Mouse (Mus musculus): ENCODE data around the gene 1700028K03Rik.

Gene 1700028K03Rik

DNA sequence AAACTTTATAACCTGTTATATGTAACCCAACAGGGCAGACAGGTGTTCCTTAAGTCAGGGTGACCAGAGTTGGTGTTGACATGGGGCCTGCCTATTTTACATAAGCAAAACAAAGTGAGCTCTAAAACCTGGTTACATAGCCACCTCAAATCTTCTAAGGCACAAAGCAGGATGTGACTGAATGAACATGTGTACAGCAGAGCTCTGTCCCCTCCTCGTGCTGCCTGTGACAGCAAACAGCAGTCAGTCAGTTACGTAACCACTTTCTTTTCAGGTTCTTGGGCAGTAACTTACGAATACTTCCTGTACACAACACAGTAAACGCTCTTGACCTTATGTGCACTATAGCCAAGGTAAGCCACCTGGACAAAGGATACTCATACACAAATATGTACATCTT, 11.4 kb downstream of the 1700028K03Rik start:
- DNase-seq (ENCODE audit: low spot score) = no peak

DNA sequence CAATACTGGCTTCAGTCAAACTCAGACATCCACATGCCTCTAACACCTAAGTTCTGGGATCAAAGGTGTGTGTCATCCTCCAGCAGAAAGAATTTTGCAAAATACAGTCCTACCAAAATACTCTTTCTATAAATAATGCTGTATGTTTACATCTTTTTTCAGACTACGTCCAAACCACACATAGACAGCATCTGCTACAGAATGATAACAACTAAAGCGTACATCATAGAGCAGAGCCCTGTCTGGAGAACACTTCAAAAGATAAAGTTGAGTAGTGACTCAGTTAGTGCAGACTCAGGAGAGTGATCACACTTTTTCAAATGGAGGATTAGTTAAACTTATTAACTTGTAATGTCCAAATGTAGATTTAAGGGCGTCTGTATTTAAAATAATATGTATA, 13.4 kb downstream of the 1700028K03Rik start:
- DNase-seq (ENCODE audit: low spot score) = no peak

DNA sequence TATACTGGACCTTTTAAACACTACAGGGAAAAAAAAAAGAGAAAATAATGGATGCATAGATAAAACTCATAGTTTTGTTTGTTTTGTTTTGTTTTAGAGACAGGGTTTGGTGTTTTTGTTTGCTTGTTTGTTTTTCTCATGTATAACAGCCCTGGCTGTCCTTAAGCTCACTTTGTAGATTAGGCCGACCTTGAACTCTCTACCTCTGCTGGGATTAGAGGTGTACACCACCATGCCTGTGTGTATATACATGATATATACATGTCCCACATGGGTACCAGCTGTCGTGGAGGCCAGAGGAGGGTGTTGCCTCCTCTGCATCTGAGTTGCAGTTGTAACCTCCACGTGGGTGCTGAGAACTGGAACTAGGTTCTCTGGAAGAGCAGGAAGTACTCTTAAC, 13.9 kb downstream of the 1700028K03Rik start:
- DNase-seq (ENCODE audit: low spot score) = no peak

DNA sequence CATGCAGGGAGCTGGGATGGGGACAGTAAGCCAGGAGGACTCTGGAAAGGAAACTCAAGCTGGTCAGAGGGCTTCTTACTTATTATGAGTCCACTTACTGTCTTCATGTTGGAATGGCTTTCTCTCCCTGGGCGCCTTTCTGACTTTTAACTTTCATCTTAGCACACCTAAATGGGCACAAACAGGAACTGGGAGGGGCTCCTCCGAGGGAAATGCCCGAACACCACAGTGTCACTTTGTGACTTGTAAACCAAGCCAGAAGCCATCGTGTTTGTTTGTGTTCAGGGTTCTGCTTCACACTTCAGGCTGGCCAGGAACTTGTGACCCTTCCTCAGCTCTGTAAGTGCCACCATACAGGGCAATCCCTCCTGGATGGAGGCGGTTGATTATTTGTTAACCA, 19.8 kb downstream of the 1700028K03Rik start:
- DNase-seq (ENCODE audit: low spot score) = no peak

DNA sequence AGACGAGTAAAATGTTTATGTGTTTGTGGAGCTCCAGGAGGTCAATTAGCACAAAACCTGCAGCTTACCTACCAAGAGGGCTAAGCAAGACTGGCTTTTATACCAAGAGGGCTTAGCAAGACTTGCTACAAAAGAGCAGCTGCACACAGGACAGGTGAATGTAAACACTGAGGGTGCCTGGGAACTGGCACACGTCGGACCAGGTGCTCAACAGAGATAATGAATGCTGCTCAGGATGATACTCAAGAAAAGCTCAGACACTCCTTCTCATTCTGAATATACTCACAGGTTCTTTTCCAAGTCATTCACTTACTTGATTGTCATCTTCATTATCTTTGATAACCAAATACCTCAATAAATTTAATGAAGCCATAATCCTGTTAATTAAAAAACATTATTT, 22.5 kb downstream of the 1700028K03Rik start:
- DNase-seq (ENCODE audit: low spot score) = no peak

DNA sequence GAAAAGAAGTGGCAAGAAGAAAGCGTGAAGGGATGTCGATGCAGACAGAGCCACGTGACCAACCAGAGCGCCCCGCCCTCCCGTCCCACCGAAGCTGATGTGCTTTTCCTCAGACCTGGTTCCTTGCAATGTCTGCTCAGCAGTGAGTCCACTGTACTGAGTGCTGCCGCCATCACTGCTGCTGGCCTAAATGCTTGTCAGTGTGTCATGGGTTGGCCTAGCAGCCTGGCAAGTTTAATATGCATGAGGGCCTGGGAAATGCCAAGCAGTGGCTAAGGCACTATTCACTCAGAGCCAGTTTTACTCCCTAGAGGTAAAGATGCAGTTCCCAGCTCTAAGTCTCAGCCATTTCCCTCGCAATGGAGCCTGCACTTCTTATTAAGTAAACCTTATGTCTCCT, 34.6 kb downstream of the 1700028K03Rik start:
- no peak for DNase-seq (ENCODE audit: low spot score)

DNA sequence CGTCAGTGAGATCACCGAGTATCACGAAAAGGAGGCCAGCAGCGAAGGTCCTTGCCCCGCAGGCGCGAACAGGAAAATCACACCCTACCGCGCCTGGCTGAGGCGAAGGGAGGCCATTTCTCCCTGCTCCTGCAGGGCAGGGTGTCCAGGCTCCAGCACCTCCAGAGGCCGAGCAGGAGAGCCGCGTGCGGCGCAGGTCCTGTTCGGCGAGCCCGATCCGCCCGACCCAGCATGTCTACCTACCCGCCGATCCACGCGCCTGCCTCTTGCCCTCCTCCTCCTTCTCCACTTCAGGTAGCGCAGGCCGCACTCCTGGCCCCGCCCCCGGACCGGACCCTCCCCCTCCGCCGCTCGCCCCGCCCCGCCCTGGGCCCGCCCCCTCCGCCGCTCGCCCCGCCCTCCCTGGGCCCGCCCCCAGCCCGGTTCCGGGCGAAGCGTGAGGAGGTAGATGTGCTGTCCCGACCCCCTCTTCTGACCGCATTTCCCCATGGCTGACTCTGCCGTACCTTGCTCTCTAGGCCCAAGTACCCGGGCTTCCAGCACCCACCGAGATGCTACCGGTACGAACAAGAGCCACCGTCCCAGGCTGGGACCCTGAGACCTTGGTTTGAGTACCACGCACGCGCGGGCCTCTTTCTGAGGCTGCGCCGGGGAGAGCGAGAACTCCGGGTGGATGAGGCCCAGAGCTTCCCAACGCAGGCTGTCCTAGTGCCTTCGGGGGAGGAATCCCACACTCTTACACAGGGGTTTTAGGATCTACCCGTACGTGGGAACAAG, 63.0 kb downstream of the 1700028K03Rik start, which contains the start of the genes Rpap2 and Glmn:
Rpap2 (plus strand) TSS at position 73 of the 777 bp plus-strand sequence.
Glmn (minus strand) TSS at position 588 of the 777 bp plus-strand sequence.
- peak; percentile 80 for DNase-seq (ENCODE audit: low spot score)

DNA sequence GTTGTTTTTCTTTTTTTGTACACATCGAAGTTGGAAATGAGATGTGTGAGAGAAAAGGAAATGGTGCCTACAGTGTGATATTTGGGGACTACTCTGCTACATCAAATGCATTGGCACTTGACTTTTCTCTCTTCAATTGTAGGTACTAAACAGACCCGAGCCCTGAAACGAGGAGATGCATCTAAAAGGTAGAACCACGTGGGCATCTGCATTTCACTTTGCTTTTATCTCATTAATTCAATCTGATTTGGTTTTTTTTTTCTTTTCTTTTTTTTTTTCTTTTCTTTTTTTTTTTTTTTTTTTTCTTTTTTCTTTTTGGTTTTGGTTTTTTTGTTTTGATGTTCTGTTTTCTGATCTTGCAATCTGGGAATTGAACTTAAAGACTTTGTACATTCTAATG, 63.9 kb downstream of the 1700028K03Rik start:
- no peak for DNase-seq (ENCODE audit: low spot score)
